Mouse (Mus musculus): Measurements from ENCODE around the gene Vil1. TPM values are rescaled to one million over a fixed set of nuclear protein-coding genes. Genes with fewer than 3 reads are reported as not detected.

The Vil1 gene
- polyA plus RNA-seq, 1 experiment: 0.02 TPM

DNA sequence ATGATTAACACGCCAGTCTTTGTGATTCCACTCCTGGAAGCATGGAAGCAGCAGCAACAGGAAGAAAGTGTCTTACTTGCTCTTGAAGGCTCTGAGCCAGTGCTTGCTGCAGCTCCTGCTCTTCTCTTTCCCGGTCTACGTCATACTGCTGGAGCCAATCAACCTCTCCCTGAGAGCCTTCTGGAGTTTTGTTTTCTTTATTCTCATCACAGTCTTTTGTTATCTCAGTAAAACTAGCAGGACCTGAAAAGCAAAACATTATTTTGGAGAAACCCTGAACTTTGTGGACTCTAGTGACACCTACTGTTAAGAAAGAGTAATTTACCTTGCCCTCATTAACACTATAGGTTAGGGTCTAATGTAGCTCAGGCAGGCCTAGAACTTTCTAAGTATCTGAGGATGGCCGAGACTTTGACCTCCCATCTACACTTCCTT, 43.5 kb downstream of the Vil1 start:
- Histone ChIP-seq H3K27me3 (ENCODE audit: control insufficient read depth, insufficient read depth, insufficient read length) (no peaks in the 10 kb centered on the region), H3ac (ENCODE audit: control insufficient read depth, insufficient read length) (no peak overlapping the region), H3K4me2 (ENCODE audit: low read depth) (no peak overlapping the region), H3K79me2 (ENCODE audit: control insufficient read depth, insufficient read depth) (no peaks in the 10 kb centered on the region), H3K36me3 (ENCODE audit: control insufficient read depth, insufficient read depth) (peaks cover 65% of the 10 kb centered on the region), H3K4me3 (no peak overlapping the region)
- TF ChIP-seq SRF (IDR thresholded peaks at IDR 0.05; ENCODE audit: control insufficient read depth, insufficient read length, low read depth) (no peak), POLR2A (IDR thresholded peaks at IDR 0.05; ENCODE audit: insufficient read length, low read depth) (no peak), MYOD1 (IDR thresholded peaks at IDR 0.05; ENCODE audit: control insufficient read depth in 1 of 3, insufficient read length in 2 of 3, low read depth in 2 of 3) (no peak), TCF12 (IDR thresholded peaks at IDR 0.05; ENCODE audit: insufficient read depth, poor library complexity, severe bottlenecking) (no peak), E2F4 (IDR thresholded peaks at IDR 0.05; ENCODE audit: insufficient read depth) (no peak), REST (IDR thresholded peaks at IDR 0.05; ENCODE audit: insufficient read depth, insufficient read length) (no peak), CEBPB (IDR thresholded peaks at IDR 0.05; ENCODE audit: insufficient read depth, poor library complexity, severe bottlenecking) (no peak), MAX (IDR thresholded peaks at IDR 0.05; ENCODE audit: low read depth) (no peak), MYOG (IDR thresholded peaks at IDR 0.05; ENCODE audit: control insufficient read depth in 1 of 3, insufficient read depth in 1 of 3, insufficient read length in 2 of 3, low read depth in 2 of 3) (no peak), USF1 (IDR thresholded peaks at IDR 0.05; ENCODE audit: low read depth) (no peak), TCF3 (IDR thresholded peaks at IDR 0.05; ENCODE audit: insufficient read length, low read depth) (no peak), POLR2AphosphoS2 (IDR thresholded peaks at IDR 0.05; ENCODE audit: insufficient read length, low read depth) (no peak)

- Histone ChIP-seq H3K4me3 (no peak overlapping the region), H3K4me2 (ENCODE audit: low read depth) (no peak overlapping the region), H3K27me3 (ENCODE audit: control insufficient read depth, insufficient read depth, insufficient read length) (no peaks in the 10 kb centered on the region), H3ac (ENCODE audit: control insufficient read depth, insufficient read length) (no peak overlapping the region), H3K79me2 (ENCODE audit: control insufficient read depth, insufficient read depth) (no peaks in the 10 kb centered on the region), H3K36me3 (ENCODE audit: control insufficient read depth, insufficient read depth) (peaks cover 36% of the 10 kb centered on the region)
- TF ChIP-seq TCF3 (IDR thresholded peaks at IDR 0.05; ENCODE audit: insufficient read length, low read depth) (no peak), MYOD1 (IDR thresholded peaks at IDR 0.05; ENCODE audit: control insufficient read depth in 1 of 3, insufficient read length in 2 of 3, low read depth in 2 of 3) (no peak), POLR2A (IDR thresholded peaks at IDR 0.05; ENCODE audit: insufficient read length, low read depth) (no peak), REST (IDR thresholded peaks at IDR 0.05; ENCODE audit: insufficient read depth, insufficient read length) (no peak)
These were observed 51.1 kb downstream of the Vil1 start for GRCm38 (mm10) chr1:74460273-74460672.

Other genes starting within 250 kb of the Vil1 start
- gene Cxcr1, start 214.7 kb upstream of the Vil1 start, polyA plus RNA-seq (2012; fragmentation: generic; extraction: Trizol): not detected
- 214 TPM for gene Arpc2, start 173.3 kb upstream of the Vil1 start, polyA plus RNA-seq (2012; fragmentation: generic; extraction: Trizol)
- gene Gpbar1, start 130.8 kb upstream of the Vil1 start, polyA plus RNA-seq (2012; fragmentation: generic; extraction: Trizol): 0.14 TPM
- gene Aamp, start 124.6 kb upstream of the Vil1 start, polyA plus RNA-seq (2012; fragmentation: generic; extraction: Trizol): 199 TPM
- gene Pnkd, start 124.4 kb upstream of the Vil1 start, polyA plus RNA-seq (2012; fragmentation: generic; extraction: Trizol): 93.7 TPM
- 178 TPM for gene Tmbim1, start 103.8 kb upstream of the Vil1 start, polyA plus RNA-seq (2012; fragmentation: generic; extraction: Trizol)
- gene Catip, start 47.3 kb upstream of the Vil1 start, polyA plus RNA-seq (2012; fragmentation: generic; extraction: Trizol): 0.10 TPM
- gene Slc11a1, start 34.2 kb upstream of the Vil1 start, polyA plus RNA-seq (2012; fragmentation: generic; extraction: Trizol): 1.0 TPM
- gene Ctdsp1, start 17.9 kb upstream of the Vil1 start, polyA plus RNA-seq (2012; fragmentation: generic; extraction: Trizol): 64.0 TPM
- 24.4 TPM for gene Cnot9, start 96.7 kb downstream of the Vil1 start, polyA plus RNA-seq (2012; fragmentation: generic; extraction: Trizol)
- gene Plcd4, start 133.5 kb downstream of the Vil1 start, polyA plus RNA-seq (2012; fragmentation: generic; extraction: Trizol): 0.12 TPM
- gene Usp37, start 134.9 kb downstream of the Vil1 start, polyA plus RNA-seq (2012; fragmentation: generic; extraction: Trizol): 2.9 TPM
- 7.1 TPM for gene Zfp142, start 178.9 kb downstream of the Vil1 start, polyA plus RNA-seq (2012; fragmentation: generic; extraction: Trizol)
- 22.7 TPM for gene Bcs1l, start 178.9 kb downstream of the Vil1 start, polyA plus RNA-seq (2012; fragmentation: generic; extraction: Trizol)
- 32.8 TPM for gene Rnf25, start 192.0 kb downstream of the Vil1 start, polyA plus RNA-seq (2012; fragmentation: generic; extraction: Trizol)
- gene Stk36, start 192.1 kb downstream of the Vil1 start, polyA plus RNA-seq (2012; fragmentation: generic; extraction: Trizol): 5.2 TPM

All from myocyte (in vitro differentiated cells).